Mouse (Mus musculus) thymus, adult 2 months (tissue): Measurements from ENCODE around the gene Nlrx1.

Experiments
- CTCF ChIP-seq: fragments of 200-500 bp; IDR thresholded peaks from 2 replicates; pipeline ENCODE4 v1.5.1; 2012; ENCODE audit warnings: mild to moderate bottlenecking, control low read depth, low read length, moderate library complexity, borderline replicate concordance; ENCODE audit not compliant: control insufficient read depth, poor library complexity, insufficient read depth; ENCODE audit errors: extremely low read depth
- POLR2A ChIP-seq: fragments of 200-500 bp; IDR thresholded peaks from 2 replicates; pipeline ENCODE4 v1.6.1; 2012; ENCODE audit warnings: mild to moderate bottlenecking, low read length, control low read depth, moderate library complexity; ENCODE audit not compliant: control insufficient read depth, poor library complexity, insufficient read depth; ENCODE audit errors: extremely low read depth

DNA sequence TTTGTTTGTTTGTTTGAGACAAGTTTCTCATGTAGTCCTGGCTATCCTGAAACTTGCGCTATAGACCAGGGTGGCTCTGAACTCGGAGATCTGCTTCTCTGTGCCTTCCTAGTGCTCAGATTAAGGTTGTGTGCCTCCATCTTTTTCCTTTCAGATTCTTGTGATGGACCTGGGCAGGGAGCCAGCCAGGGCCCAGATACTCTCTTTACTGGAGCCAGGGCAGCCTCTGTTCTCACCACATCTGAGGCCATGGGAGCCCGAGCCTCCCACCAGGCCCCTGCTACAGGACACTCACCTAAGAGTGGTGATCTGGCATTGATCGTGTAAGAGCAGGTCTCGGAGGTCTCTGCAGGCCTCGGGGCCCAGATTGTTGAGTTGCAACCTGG, 13.3 kb downstream of the Nlrx1 start:
- TF ChIP-seq CTCF (no peak), POLR2A (no peak)
